Mouse (Mus musculus) neural tube, embryonic 14.5 days (tissue): ENCODE measurements around the gene Zcchc2. TPM values are rescaled to one million over a fixed set of nuclear protein-coding genes. Genes with fewer than 3 reads are reported as not detected.

Experiments used
- ATAC-seq: fragments of 200-750 bp; cut with Nextera tagmentation; 2 replicates; pipeline ENCODE4 v1.8.0; 2017; ENCODE audit warnings: low read depth, mild to moderate bottlenecking, moderate TSS enrichment, moderate library complexity
- H3K27ac ChIP-seq: fragments of 300-500 bp; sonication (generic); 2 replicates; pipeline ENCODE4 v1.5.1; 2014; ENCODE audit warnings: low read depth, mild to moderate bottlenecking, control low read depth, low read length, moderate library complexity, mixed read lengths
- H3K27me3 ChIP-seq: fragments of 300-500 bp; sonication (generic); 2 replicates; pipeline ENCODE4 v1.6.1; 2014; ENCODE audit warnings: low read length; ENCODE audit not compliant: control insufficient read depth, insufficient read depth
- H3K36me3 ChIP-seq: fragments of 300-500 bp; sonication (generic); 2 replicates; pipeline ENCODE4 v1.6.1; 2014; ENCODE audit warnings: low read length, mixed read lengths; ENCODE audit not compliant: control insufficient read depth, insufficient read depth
- H3K4me1 ChIP-seq: fragments of 300-500 bp; sonication (generic); 2 replicates; pipeline ENCODE4 v1.6.1; 2014; ENCODE audit warnings: low read length; ENCODE audit not compliant: control insufficient read depth, insufficient read depth
- H3K4me2 ChIP-seq: fragments of 300-500 bp; sonication (generic); 2 replicates; pipeline ENCODE4 v1.6.1; 2014; ENCODE audit warnings: mild to moderate bottlenecking, low read depth, low read length, control low read depth
- H3K4me3 ChIP-seq: fragments of 300-500 bp; sonication (generic); 2 replicates; pipeline ENCODE4 v1.5.1; 2014; ENCODE audit warnings: low read depth, low read length, control low read depth, mixed read lengths
- H3K9ac ChIP-seq: fragments of 300-500 bp; sonication (generic); replicated peaks from 2 replicates; pipeline ENCODE4 v1.6.1; 2014; ENCODE audit warnings: low read depth, mild to moderate bottlenecking, control low read depth, low read length, mixed read lengths
- H3K9me3 ChIP-seq: fragments of 300-500 bp; sonication (generic); 2 replicates; pipeline ENCODE4 v1.6.1; 2016; ENCODE audit warnings: low read length; ENCODE audit not compliant: control insufficient read depth
- WGBS: fragments of 180-500 bp; shearing (Covaris S2); extraction: QIAGEN DNeasy Blood & Tissue Kit; methylation state at CpG from one replicate; pipeline ENCODE4 v1.1.7; 2014; 5-methylcytosine and 5-hydroxymethylcytosine counted together
- polyA plus RNA-seq: library from polyadenylated mRNA; unstranded; fragments of >200 nt; fragmentation: Nextera tagmentation; extraction: Ambion mirVana; gene quantifications from 2 replicates; pipeline ENCODE4 v1.2.1, GENCODE M21; 2014

Gene Zcchc2
- polyA plus RNA-seq, 1 experiment from 2014 or later, result 3.5 TPM

DNA sequence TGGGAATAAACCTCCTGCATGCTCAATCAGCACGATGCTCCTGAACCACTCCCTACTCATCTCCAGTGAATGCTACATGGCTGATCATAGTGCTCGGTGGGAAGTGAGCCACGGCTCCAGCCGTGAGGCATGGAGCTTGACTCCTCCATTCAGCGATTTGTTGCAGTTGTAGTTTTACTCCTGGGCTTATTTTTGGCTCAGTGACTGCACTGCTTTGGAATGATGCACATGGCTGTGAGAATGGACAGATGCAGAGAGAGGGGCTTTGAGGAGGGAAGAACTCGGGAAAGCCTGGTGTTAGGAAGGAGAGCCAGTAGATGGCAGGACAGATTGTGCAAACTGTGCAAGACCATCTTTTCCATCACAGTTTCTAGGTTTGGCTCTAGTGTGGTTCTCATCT is 49.1 kb downstream of the Zcchc2 start:
- no peaks in the 10 kb centered on the region for H3K27me3 ChIP-seq
- peak; percentile 26; the same call in 1 of the 2 replicates for ATAC-seq
- H3K4me2 ChIP-seq, result no peak overlapping the region
- H3K36me3 ChIP-seq, result no peaks in the 10 kb centered on the region
- WGBS, result 62% methylated on average over 6 of the region's 6 CpGs
- no peak overlapping the region for H3K4me3 ChIP-seq
- no peak overlapping the region for H3K27ac ChIP-seq
- no peaks in the 10 kb centered on the region for H3K4me1 ChIP-seq
- no peak overlapping the region for H3K9ac ChIP-seq
- H3K9me3 ChIP-seq, result no peaks in the 10 kb centered on the region

DNA sequence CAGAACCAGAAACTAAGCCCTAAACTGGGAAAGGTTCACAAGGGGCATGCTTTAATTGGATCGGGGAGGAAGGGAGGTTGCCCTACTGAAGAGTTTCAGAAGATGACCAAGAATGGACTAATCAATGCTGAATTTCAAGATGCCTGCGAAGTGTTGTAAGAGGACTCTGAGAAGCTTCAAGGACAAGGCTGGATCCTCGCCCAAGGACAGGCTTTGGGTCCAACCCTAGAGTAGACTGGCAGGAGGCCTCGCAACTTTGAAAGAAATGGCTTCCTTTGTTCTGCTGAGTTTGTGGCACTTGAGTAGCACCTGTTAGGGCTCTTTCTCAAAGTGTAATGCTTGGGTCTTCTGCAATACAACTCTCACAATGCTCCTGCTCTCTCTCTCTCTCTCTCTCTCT is 50.1 kb downstream of the Zcchc2 start:
- H3K4me1 ChIP-seq, result no peaks in the 10 kb centered on the region
- 92% methylated on average over 4 of the region's 4 CpGs for WGBS
- no peaks in the 10 kb centered on the region for H3K36me3 ChIP-seq
- no peak overlapping the region for H3K4me3 ChIP-seq
- no peak overlapping the region for H3K4me2 ChIP-seq
- H3K9me3 ChIP-seq, result no peaks in the 10 kb centered on the region
- H3K27me3 ChIP-seq, result no peaks in the 10 kb centered on the region
- ATAC-seq, result no peak
- no peak overlapping the region for H3K9ac ChIP-seq
- H3K27ac ChIP-seq, result no peak overlapping the region

DNA sequence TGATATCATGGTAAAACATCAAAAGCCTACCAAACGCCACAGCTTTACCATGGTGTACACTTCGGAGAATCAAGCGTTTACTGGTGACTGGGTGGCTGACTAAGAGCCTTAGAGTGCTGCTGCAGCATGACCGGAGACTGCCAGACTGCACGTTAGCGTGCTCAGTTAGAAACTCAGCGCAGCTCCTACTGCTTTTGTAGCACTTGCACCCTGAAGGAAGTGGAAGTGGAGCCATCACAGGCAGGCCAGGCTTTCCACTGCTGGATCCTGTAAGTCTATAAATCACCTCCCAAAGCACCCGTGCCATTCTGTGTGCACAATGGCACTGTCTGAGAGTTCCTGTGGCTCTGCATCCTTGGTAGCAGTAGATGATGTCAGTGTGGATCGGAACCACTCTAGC is 52.0 kb downstream of the Zcchc2 start:
- Histone ChIP-seq H3K27ac (no peak overlapping the region), H3K36me3 (no peaks in the 10 kb centered on the region), H3K4me3 (no peak overlapping the region), H3K9me3 (no peaks in the 10 kb centered on the region), H3K27me3 (no peaks in the 10 kb centered on the region), H3K4me2 (no peak overlapping the region), H3K4me1 (no peaks in the 10 kb centered on the region), H3K9ac (no peak overlapping the region)
- 82% methylated on average over 9 of the region's 9 CpGs for WGBS
- no peak for ATAC-seq

DNA sequence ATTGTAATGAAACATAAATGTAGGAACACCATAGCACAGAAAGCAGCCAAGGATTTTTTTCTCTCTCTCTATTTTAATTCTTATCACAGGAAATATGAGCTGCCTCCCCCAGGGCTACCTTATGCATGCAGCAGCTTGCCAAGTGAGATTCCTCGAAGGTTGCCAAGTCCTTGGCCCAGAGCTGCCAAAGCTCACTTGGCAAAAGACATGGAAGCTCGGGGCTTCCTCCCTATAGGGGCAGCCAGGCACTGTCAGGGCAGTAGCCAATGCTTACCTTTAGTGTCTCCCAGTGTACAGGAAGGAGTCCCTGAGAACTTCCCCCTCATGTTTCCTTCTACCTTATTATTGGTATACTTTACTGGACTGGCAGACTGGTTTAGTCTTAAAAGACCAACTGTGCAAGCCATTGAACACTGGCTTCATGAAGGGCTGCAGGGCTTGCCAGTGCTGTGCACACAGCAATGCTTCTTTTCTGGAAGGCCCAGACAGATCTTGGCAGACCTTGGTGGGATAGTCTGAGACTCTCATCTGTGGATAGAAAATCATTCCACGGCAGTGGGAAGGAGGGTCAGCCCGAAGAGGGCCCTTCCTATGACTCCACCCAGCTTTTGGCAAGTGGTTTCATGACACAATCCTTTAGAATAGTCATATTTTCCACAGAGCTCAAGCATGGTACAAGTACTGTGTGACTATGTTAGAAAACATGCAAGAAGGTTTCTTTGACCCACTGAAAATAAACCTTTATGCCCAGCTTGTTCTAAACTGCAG is 53.0 kb downstream of the Zcchc2 start:
- Histone ChIP-seq H3K36me3 (no peaks in the 10 kb centered on the region), H3K27ac (no peak overlapping the region), H3K4me1 (no peaks in the 10 kb centered on the region), H3K9ac (no peak overlapping the region), H3K4me2 (no peak overlapping the region), H3K4me3 (no peak overlapping the region), H3K27me3 (no peaks in the 10 kb centered on the region), H3K9me3 (no peaks in the 10 kb centered on the region)
- no peak for ATAC-seq
- 78% methylated on average over 4 of the region's 4 CpGs for WGBS

DNA sequence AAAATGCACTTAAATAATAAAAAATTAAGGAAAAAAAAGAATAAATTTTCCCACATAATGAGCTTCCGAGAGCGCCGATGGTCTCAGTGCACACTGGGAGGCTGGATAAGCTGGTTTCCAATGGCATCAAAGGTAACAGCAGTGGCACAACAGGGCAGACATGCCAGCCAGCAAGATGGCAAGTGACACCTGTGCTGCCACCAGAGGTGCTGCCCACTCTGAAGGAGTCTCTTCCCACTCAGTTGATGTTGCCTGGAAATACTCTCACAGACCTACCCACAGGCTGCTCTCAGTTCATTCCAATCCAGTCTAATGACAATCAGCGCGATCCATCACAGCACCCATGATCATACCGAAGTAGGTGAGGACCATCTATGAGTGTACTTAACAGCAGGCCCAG is 58.8 kb downstream of the Zcchc2 start:
- H3K27ac ChIP-seq, result no peak overlapping the region
- no peak for ATAC-seq
- WGBS, result 97% methylated on average over 6 of the region's 6 CpGs

DNA sequence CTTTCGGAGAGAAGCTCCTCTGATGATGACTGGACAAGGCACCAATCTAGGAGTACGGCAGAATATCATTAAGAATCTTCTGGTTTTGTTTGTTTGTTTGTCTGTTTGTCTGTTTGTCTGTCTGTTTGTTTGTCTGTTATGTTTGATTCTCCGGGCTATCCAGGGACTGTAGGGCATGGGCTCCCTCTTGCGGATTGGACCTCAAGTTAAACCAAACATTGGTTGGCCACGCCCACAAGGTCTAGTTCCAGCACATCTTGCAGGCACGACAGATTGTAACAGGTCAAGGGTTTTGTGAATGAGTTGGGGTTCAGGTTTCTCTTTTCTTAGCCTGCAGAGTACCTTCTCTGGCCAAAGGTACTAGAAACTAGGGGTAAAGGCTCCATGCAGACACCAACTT is 64.8 kb downstream of the Zcchc2 start:
- Histone ChIP-seq H3K27ac (no peak overlapping the region), H3K4me1 (no peaks in the 10 kb centered on the region), H3K4me2 (no peak overlapping the region), H3K4me3 (no peak overlapping the region), H3K9ac (no peak overlapping the region), H3K36me3 (no peaks in the 10 kb centered on the region), H3K27me3 (no peaks in the 10 kb centered on the region), H3K9me3 (no peaks in the 10 kb centered on the region)
- 76% methylated on average over 6 of the region's 6 CpGs for WGBS
- ATAC-seq, result no peak

More for the DNA sequence above, 58.8 kb downstream of the Zcchc2 start:
- H3K9ac ChIP-seq, result no peak overlapping the region
- no peak overlapping the region for H3K4me2 ChIP-seq
- no peak overlapping the region for H3K4me3 ChIP-seq
- no peaks in the 10 kb centered on the region for H3K9me3 ChIP-seq
- H3K27me3 ChIP-seq, result no peaks in the 10 kb centered on the region
- H3K36me3 ChIP-seq, result no peaks in the 10 kb centered on the region
- H3K4me1 ChIP-seq, result no peaks in the 10 kb centered on the region

DNA sequence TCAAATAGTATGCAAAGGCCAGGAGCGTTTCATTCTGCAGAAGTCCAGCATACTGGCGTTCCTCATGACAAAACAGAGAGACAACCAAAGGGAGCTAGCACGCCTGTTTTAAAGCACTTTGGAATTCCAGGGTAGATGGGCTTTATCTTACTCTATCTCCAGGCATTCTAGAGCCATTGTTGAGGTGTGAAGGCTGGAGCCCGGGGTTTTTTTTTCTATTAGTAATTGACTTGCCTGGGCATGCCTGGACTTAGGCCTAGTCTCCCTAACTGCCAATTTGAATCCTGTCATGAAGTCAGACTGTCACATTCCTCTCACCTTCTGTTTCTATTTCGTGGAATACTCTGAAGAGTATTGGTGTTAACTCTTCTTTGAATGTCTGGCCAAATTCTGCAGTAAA is 68.1 kb downstream of the Zcchc2 start:
- Histone ChIP-seq H3K4me3 (no peak overlapping the region), H3K4me2 (no peak overlapping the region), H3K27me3 (no peaks in the 10 kb centered on the region), H3K9ac (no peak overlapping the region), H3K4me1 (no peaks in the 10 kb centered on the region), H3K27ac (no peak overlapping the region), H3K9me3 (no peaks in the 10 kb centered on the region), H3K36me3 (no peaks in the 10 kb centered on the region)
- WGBS, result 76% methylated on average over 5 of the region's 5 CpGs
- no peak for ATAC-seq

DNA sequence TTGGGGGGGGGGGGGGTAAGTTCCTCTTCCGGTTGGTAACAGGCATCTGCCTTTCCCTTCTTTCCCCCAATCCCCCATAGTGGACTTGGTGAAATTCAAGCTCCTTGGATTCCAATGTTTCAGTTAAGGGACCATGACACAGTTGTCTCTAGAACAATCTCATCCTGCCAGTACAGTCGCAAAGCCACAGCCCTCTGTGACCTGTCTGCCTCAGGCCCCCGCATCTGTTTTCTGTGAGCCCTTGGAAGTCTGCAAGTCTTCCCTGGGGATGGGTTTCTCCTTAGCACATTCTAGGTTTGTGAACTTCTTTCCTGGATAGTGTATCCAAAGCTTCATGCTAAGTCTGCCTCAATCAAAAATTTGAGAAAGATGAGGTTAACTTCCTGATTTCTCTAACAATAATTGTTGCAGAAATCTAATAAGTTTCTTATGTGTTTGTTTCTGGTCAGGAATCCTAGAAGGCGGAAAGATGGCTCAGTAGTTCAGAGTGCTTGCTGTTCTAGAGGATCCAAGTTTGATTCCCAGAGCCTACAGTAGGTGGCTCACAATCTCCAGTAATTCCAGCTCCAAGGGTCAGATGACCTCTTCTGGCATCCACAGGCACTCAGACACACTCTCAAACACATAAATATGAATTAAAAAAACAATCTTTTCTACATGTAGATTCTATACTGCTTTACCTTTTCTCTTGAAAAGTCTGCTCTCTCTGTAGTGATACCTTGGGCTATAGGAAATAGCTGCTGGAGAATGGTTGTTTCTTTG is 69.5 kb downstream of the Zcchc2 start:
- Histone ChIP-seq H3K4me1 (no peaks in the 10 kb centered on the region), H3K9ac (no peak overlapping the region), H3K27me3 (no peaks in the 10 kb centered on the region), H3K9me3 (no peaks in the 10 kb centered on the region), H3K27ac (no peak overlapping the region), H3K4me2 (no peak overlapping the region), H3K4me3 (no peak overlapping the region), H3K36me3 (no peaks in the 10 kb centered on the region)
- WGBS, result 88% methylated on average over 4 of the region's 4 CpGs
- no peak for ATAC-seq

DNA sequence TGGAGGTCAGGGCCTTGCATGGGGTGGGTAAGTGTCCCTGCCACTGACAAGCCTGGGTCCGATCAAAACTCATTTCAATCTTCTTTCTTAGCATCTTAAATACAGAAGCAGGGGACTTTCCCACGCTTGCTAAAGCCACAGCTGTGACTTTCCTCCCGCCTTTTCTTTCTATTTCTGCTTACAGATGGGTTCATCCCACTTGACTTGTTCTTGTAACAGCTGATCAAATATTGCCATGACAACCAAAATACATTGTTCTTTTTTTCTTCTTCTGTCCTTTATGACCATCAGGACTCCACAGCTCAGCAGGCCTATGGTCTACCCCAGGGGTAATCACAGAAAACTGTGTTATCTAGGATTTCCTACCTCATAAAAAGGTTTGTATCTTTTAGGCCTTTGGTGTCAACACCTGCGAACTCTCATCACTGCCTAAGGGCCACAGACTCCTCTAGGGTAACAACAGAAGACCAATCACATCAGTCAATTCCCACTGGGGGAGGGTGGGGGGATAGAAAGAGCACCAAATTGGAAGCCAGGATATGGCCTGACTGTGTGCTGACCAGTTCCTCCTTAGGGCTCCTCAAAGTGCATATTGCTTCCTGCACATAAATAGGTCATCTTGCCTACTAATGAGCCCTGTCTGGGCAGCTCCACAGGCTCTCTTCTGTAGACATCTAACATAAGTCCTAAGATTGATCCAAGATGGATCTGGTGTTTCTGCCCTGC is 71.1 kb downstream of the Zcchc2 start:
- H3K36me3 ChIP-seq, result no peaks in the 10 kb centered on the region
- no peak overlapping the region for H3K27ac ChIP-seq
- H3K4me3 ChIP-seq, result no peak overlapping the region
- WGBS, result 52% methylated on average over 4 of the region's 4 CpGs
- H3K9ac ChIP-seq, result no peak overlapping the region
- peak; percentile 60; the same call in 1 of the 2 replicates for ATAC-seq
- H3K4me1 ChIP-seq, result no peaks in the 10 kb centered on the region
- no peak overlapping the region for H3K4me2 ChIP-seq
- H3K9me3 ChIP-seq, result no peaks in the 10 kb centered on the region
- H3K27me3 ChIP-seq, result no peaks in the 10 kb centered on the region
